Mouse (Mus musculus) macrophage (primary cell): Measurements from ENCODE around the gene Bclaf3. TPM values are rescaled to one million over a fixed set of nuclear protein-coding genes. Genes with fewer than 3 reads are reported as not detected.

Experiments used
- polyA plus RNA-seq: library from polyadenylated mRNA; stranded (reverse); fragments of 250-400 nt; gene quantifications from 3 replicates; pipeline ENCODE4 v1.2.4, GENCODE M21; 2018; ENCODE audit warnings: inconsistent platforms

Gene Bclaf3
- polyA plus RNA-seq, 1 experiment from 2014 or later, result 6.8 TPM

Other genes with a start within 250 kb of the Bclaf3 start
- 18.6 to 59.2 TPM (median 32.5 TPM) in 3 replicates for gene Eif1ax, start 154.5 kb upstream of the Bclaf3 start, polyA plus RNA-seq
- not detected in 3 replicates for gene Map7d2, start 112.1 kb upstream of the Bclaf3 start, polyA plus RNA-seq
- 63.0 to 196 TPM (median 68.4 TPM) in 3 replicates for gene Sh3kbp1, start 100.6 kb downstream of the Bclaf3 start, polyA plus RNA-seq